Comparison of ENCODE assay signal across 20 mouse cellular contexts in the genomic region with DNA sequence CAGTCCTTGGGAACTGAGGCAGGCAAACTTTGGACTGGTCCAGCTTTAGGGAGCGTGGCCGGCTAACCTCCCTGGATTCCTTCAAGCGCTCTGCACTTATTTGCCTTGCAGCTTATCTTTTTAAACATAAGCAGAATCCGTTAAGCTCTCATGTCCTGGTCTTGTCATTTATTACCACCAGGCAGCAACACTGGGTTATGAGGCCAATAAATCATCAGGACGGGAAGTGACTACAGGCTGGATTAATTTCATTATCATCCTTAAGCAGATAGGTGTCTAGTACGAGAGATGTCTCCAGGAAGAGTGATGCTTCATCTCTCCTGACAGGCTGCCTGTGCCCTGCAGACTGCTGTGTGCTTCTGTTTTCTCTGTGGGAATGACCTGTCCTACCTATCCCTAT.
DNase-seq lines count a peak whose midpoint lies in the region; ATAC-seq and TF ChIP-seq lines count a peak whose summit lies in the region.
"Had no signal": no experiment of that assay in that cellular context is flagged by ENCODE, and none has a peak within 500 bp of the region (broad histone marks: within the 10 kb centered on the region; RNA-seq: fewer than 3 reads in every experiment).

No protein-coding gene starts in this region.

- DNase-seq in G1E (ENCODE audit: low spot score): peak; percentile 72
- peak; percentile 24 for DNase-seq in c-Kit-positive CD71-positive TER-119-negative erythroid progenitor cells, embryonic 14.5 days (ENCODE audit: low read depth)
- DNase-seq in liver, postnatal 0 days: no peak
- DNase-seq in left cerebral cortex, adult 2 months (ENCODE audit: extremely low spot score in 1 of 2, low spot score in 2 of 2): no peak
- DNase-seq in left cerebral cortex, adult 11 months (ENCODE audit: low spot score): no peak
- no peak for DNase-seq in gastrocnemius, adult 8-10 months (ENCODE audit: low spot score in 2 of 2)
- DNase-seq: adrenal gland, postnatal 14 days; cerebellum, adult 9-11 months; kidney, adult 9 months; kidney, postnatal 14 days; left cerebral cortex, postnatal 4 days; lung, postnatal 4 days; thymus, adult 18-20 months; thymus, postnatal 36 days had no signal

- 67% methylated on average over 6 of the region's 6 CpGs for WGBS in hindbrain, embryonic 15.5 days
- 74% methylated on average over 6 of the region's 6 CpGs for WGBS in hindbrain, embryonic 12.5 days
- 50% methylated on average over 6 of the region's 6 CpGs for WGBS in liver, postnatal 0 days (ENCODE audit: insufficient replicate concordance)

- no peak overlapping the region for H3K4me2 ChIP-seq in hindbrain, embryonic 15.5 days
- H3K4me2 ChIP-seq in hindbrain, embryonic 12.5 days (replicated peaks): no peak overlapping the region
- H3K4me2 ChIP-seq in liver, postnatal 0 days (ENCODE audit: low read depth, low read length): no peak overlapping the region
- H3K4me2 ChIP-seq: limb, embryonic 15.5 days; midbrain, embryonic 11.5 days had no signal

- H3K4me3 ChIP-seq in hindbrain, embryonic 15.5 days: no peak overlapping the region
- H3K4me3 ChIP-seq in hindbrain, embryonic 12.5 days: no peak overlapping the region
- peak overlapping the region; percentile 57; the same call in 1 of the 2 replicates for H3K4me3 ChIP-seq in G1E (ENCODE audit: low read depth, low read length)
- no peak overlapping the region for H3K4me3 ChIP-seq in liver, postnatal 0 days (ENCODE audit: low read depth, low read length)
- H3K4me3 ChIP-seq in left cerebral cortex, adult 2 months: no peak overlapping the region
- H3K4me3 ChIP-seq: forebrain, embryonic 10.5 days; heart, embryonic 10.5 days; limb, embryonic 15.5 days had no signal

- H3K36me3 ChIP-seq in hindbrain, embryonic 15.5 days: no peaks in the 10 kb centered on the region
- no peaks in the 10 kb centered on the region for H3K36me3 ChIP-seq in hindbrain, embryonic 12.5 days
- peaks cover 63% of the 10 kb centered on the region for H3K36me3 ChIP-seq in G1E (replicated peaks)
- no peaks in the 10 kb centered on the region for H3K36me3 ChIP-seq in liver, postnatal 0 days (replicated peaks; ENCODE audit: insufficient read depth, low read length)
- H3K36me3 ChIP-seq: heart, embryonic 10.5 days; limb, embryonic 15.5 days had no signal

- no peak overlapping the region for H3K27ac ChIP-seq in hindbrain, embryonic 15.5 days (replicated peaks)
- H3K27ac ChIP-seq in hindbrain, embryonic 12.5 days: no peak overlapping the region
- no peak overlapping the region for H3K27ac ChIP-seq in liver, postnatal 0 days (ENCODE audit: low read depth)
- no peak overlapping the region for H3K27ac ChIP-seq in left cerebral cortex, adult 2 months
- H3K27ac ChIP-seq: forebrain, embryonic 10.5 days; heart, embryonic 10.5 days; limb, embryonic 15.5 days had no signal

- no peaks in the 10 kb centered on the region for H3K9me3 ChIP-seq in hindbrain, embryonic 15.5 days
- H3K9me3 ChIP-seq in hindbrain, embryonic 12.5 days (replicated peaks): no peaks in the 10 kb centered on the region
- H3K9me3 ChIP-seq in G1E (replicated peaks): no peaks in the 10 kb centered on the region
- no peaks in the 10 kb centered on the region for H3K9me3 ChIP-seq in liver, postnatal 0 days (ENCODE audit: low read length)
- H3K9me3 ChIP-seq: forebrain, embryonic 10.5 days; heart, embryonic 10.5 days; limb, embryonic 15.5 days had no signal

- intact Hi-C loops in left cerebral cortex, adult 2 months (cut with DNase I): no loop called here

- peak; percentile 46; the same call in 1 of the 2 replicates for ATAC-seq in hindbrain, embryonic 15.5 days (ENCODE audit: low FRiP score, low read depth)
- no peak; the same call in 1 of the 2 replicates for ATAC-seq in hindbrain, embryonic 12.5 days (ENCODE audit: low FRiP score)
- ATAC-seq in G1E (ENCODE audit: extremely low read depth, insufficient number of reproducible peaks, low FRiP score, poor library complexity, severe bottlenecking): peak; percentile 92
- ATAC-seq in liver, postnatal 0 days: peak; percentile 54

- H3K4me1 ChIP-seq in hindbrain, embryonic 15.5 days (replicated peaks): 0 out of 2 replicates have a peak, but pooled peaks cover 10% of the 10 kb centered on the region
- H3K4me1 ChIP-seq in hindbrain, embryonic 12.5 days: peaks cover 11% of the 10 kb centered on the region; the same call in 1 of the 2 replicates
- peaks cover 71% of the 10 kb centered on the region for H3K4me1 ChIP-seq in G1E (ENCODE audit: insufficient read depth, low read depth, low read length)
- peaks cover 12% of the 10 kb centered on the region for H3K4me1 ChIP-seq in liver, postnatal 0 days (ENCODE audit: insufficient read depth)

- H3K27me3 ChIP-seq in hindbrain, embryonic 15.5 days: no peaks in the 10 kb centered on the region
- H3K27me3 ChIP-seq in hindbrain, embryonic 12.5 days: no peaks in the 10 kb centered on the region
- no peaks in the 10 kb centered on the region for H3K27me3 ChIP-seq in G1E (ENCODE audit: insufficient read depth, low read length)
- H3K27me3 ChIP-seq in liver, postnatal 0 days (ENCODE audit: insufficient read depth, low read length): no peaks in the 10 kb centered on the region
- H3K27me3 ChIP-seq: limb, embryonic 15.5 days had no signal

- TF ChIP-seq CTCF in G1E (IDR thresholded peaks at IDR 0.05; ENCODE audit: low read depth, low read length): no peak
- 0 out of 2 replicates have a peak, but pooled peaks have one; percentile 15 for TF ChIP-seq CTCF in liver, postnatal 0 days (IDR thresholded peaks at IDR 0.05; ENCODE audit: low read depth)
- TF ChIP-seq CTCF in left cerebral cortex, adult 2 months (IDR thresholded peaks at IDR 0.05): no peak

- H3K9ac ChIP-seq in hindbrain, embryonic 15.5 days: no peak overlapping the region
- no peak overlapping the region for H3K9ac ChIP-seq in hindbrain, embryonic 12.5 days
- H3K9ac ChIP-seq in liver, postnatal 0 days (replicated peaks): no peak overlapping the region
- H3K9ac ChIP-seq: limb, embryonic 15.5 days had no signal

- TF ChIP-seq EP300 in liver, postnatal 0 days (IDR thresholded peaks at IDR 0.05; ENCODE audit: low read depth): peak; percentile 83

Comparison
In these comparisons a context has a peak if more than half of its experiments do, and no peak if none do; other contexts are left out.
1. DNase-seq: peak in G1E (single experiment) and c-Kit-positive CD71-positive TER-119-negative erythroid progenitor cells, embryonic 14.5 days (single experiment); none in liver, postnatal 0 days (single experiment), left cerebral cortex, adult 2 months (0 of 2), left cerebral cortex, adult 11 months (single experiment) and gastrocnemius, adult 8-10 months (0 of 2).